Mouse (Mus musculus): ENCODE measurements around the gene Gpr142. TPM values are rescaled to one million over a fixed set of nuclear protein-coding genes. Genes with fewer than 3 reads are reported as not detected.

The Gpr142 gene
- polyA plus RNA-seq, 1 experiment = 0.07 TPM

DNA sequence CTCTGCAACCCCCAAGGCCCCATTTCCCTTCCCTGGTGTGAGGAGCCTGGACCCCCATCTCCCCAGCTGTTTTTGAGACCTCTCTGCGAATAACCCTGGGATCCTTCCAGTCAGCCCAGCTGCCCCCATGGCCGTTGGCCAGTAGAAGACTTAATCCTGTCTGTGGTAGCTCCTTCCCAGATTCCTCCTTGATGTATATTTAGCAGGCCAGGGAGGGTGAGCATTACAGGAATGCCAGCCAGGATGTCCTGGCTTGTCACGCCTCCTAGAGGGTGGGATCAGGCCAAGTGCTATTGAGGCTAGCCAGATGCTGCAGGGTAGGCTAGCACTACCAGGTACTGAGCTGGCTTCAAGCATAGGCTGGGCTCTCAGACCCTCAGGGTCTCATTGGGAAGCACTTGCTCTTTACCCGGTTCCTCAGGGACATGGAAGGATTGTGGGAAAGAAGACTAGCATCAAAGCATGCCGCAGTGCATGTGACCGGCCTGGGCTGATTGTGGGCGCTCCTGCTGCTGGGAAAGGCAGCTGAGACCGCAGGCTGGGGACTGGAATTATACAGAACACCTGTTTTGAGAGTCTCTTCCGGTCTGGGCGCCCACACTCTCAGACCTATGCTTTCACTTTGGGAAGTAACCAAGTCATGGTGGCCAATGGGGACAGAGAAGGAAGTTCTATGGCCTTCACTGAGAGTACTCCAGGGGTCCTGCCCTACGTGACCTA is 16.3 kb downstream of the Gpr142 start:
- no peak overlapping the region for H3K4me3 ChIP-seq
- H3K36me3 ChIP-seq (ENCODE audit: control insufficient read depth, insufficient read depth) = no peaks in the 10 kb centered on the region
- no peaks in the 10 kb centered on the region for H3K27me3 ChIP-seq (ENCODE audit: control insufficient read depth, insufficient read depth, insufficient read length)
- TF ChIP-seq TCF3 (IDR thresholded peaks at IDR 0.05; ENCODE audit: insufficient read length, low read depth) (peak; percentile 87), CEBPB (IDR thresholded peaks at IDR 0.05; ENCODE audit: insufficient read depth, poor library complexity, severe bottlenecking) (no peak), POLR2A (IDR thresholded peaks at IDR 0.05; ENCODE audit: insufficient read length, low read depth) (no peak), USF1 (IDR thresholded peaks at IDR 0.05; ENCODE audit: low read depth) (no peak), E2F4 (IDR thresholded peaks at IDR 0.05; ENCODE audit: insufficient read depth) (no peak), POLR2AphosphoS2 (IDR thresholded peaks at IDR 0.05; ENCODE audit: insufficient read length, low read depth) (no peak), MYOD1 (IDR thresholded peaks at IDR 0.05; ENCODE audit: control insufficient read depth in 1 of 3, insufficient read length in 2 of 3, low read depth in 2 of 3) (peak; percentile 56 to 91 (median 85)), REST (IDR thresholded peaks at IDR 0.05; ENCODE audit: insufficient read depth, insufficient read length) (no peak), TCF12 (IDR thresholded peaks at IDR 0.05; ENCODE audit: insufficient read depth, poor library complexity, severe bottlenecking) (peak; percentile 93), MYOG (IDR thresholded peaks at IDR 0.05; ENCODE audit: control insufficient read depth in 1 of 3, insufficient read depth in 1 of 3, insufficient read length in 2 of 3, low read depth in 2 of 3) (peak; percentile 92 to 95 (median 94)), MAX (IDR thresholded peaks at IDR 0.05; ENCODE audit: low read depth) (no peak), SRF (IDR thresholded peaks at IDR 0.05; ENCODE audit: control insufficient read depth, insufficient read length, low read depth) (no peak)
- H3K79me2 ChIP-seq (ENCODE audit: control insufficient read depth, insufficient read depth) = no peaks in the 10 kb centered on the region
- H3ac ChIP-seq (ENCODE audit: control insufficient read depth, insufficient read length) = no peak overlapping the region
- H3K4me2 ChIP-seq (ENCODE audit: low read depth) = peak overlapping the region; percentile 49

DNA sequence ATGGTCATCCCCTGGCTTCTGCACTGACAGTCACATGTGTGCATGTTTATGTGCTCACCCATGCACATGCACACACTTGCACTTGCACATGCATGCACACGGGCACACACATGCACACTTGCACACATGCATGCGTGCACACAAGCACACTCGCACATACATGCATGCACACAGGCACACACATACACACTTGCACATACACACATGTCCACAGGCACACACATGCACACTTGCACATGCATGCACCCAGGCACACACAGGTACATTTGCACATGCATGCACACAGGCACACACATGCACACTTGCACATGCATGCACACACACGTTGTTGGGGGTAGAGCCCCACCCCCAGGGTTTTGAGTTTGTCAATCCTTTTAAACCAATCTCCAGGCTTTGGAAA is 18.2 kb downstream of the Gpr142 start:
- Histone ChIP-seq H3K27me3 (ENCODE audit: control insufficient read depth, insufficient read depth, insufficient read length) (no peaks in the 10 kb centered on the region), H3K79me2 (ENCODE audit: control insufficient read depth, insufficient read depth) (no peaks in the 10 kb centered on the region), H3ac (ENCODE audit: control insufficient read depth, insufficient read length) (no peak overlapping the region), H3K4me2 (ENCODE audit: low read depth) (peak overlapping the region; percentile 65), H3K4me3 (peak overlapping the region; percentile 21), H3K36me3 (ENCODE audit: control insufficient read depth, insufficient read depth) (no peaks in the 10 kb centered on the region)
- TF ChIP-seq POLR2A (IDR thresholded peaks at IDR 0.05; ENCODE audit: insufficient read length, low read depth) (peak; percentile 66), E2F4 (IDR thresholded peaks at IDR 0.05; ENCODE audit: insufficient read depth) (no peak), REST (IDR thresholded peaks at IDR 0.05; ENCODE audit: insufficient read depth, insufficient read length) (no peak), CEBPB (IDR thresholded peaks at IDR 0.05; ENCODE audit: insufficient read depth, poor library complexity, severe bottlenecking) (no peak), MYOD1 (IDR thresholded peaks at IDR 0.05; ENCODE audit: control insufficient read depth in 1 of 3, insufficient read length in 2 of 3, low read depth in 2 of 3) (peak in 1 of 3 experiments; percentile 12), TCF12 (IDR thresholded peaks at IDR 0.05; ENCODE audit: insufficient read depth, poor library complexity, severe bottlenecking) (no peak), USF1 (IDR thresholded peaks at IDR 0.05; ENCODE audit: low read depth) (no peak), MYOG (IDR thresholded peaks at IDR 0.05; ENCODE audit: control insufficient read depth in 1 of 3, insufficient read depth in 1 of 3, insufficient read length in 2 of 3, low read depth in 2 of 3) (peak in 1 of 3 experiments; percentile 48), SRF (IDR thresholded peaks at IDR 0.05; ENCODE audit: control insufficient read depth, insufficient read length, low read depth) (no peak), MAX (IDR thresholded peaks at IDR 0.05; ENCODE audit: low read depth) (no peak), POLR2AphosphoS2 (IDR thresholded peaks at IDR 0.05; ENCODE audit: insufficient read length, low read depth) (peak; percentile 75), TCF3 (IDR thresholded peaks at IDR 0.05; ENCODE audit: insufficient read length, low read depth) (no peak)

GRCm38 (mm10) chr11:114818185-114818584 is 19.5 kb downstream of the Gpr142 start:
- H3ac ChIP-seq (ENCODE audit: control insufficient read depth, insufficient read length) = no peak overlapping the region
- peak overlapping the region; percentile 65 for H3K4me2 ChIP-seq (ENCODE audit: low read depth)
- TF ChIP-seq MYOG (IDR thresholded peaks at IDR 0.05; ENCODE audit: control insufficient read depth in 1 of 3, insufficient read depth in 1 of 3, insufficient read length in 2 of 3, low read depth in 2 of 3) = peak in 1 of 3 experiments; percentile 74
- no peak for TF ChIP-seq SRF (IDR thresholded peaks at IDR 0.05; ENCODE audit: control insufficient read depth, insufficient read length, low read depth)
- TF ChIP-seq REST (IDR thresholded peaks at IDR 0.05; ENCODE audit: insufficient read depth, insufficient read length) = no peak
- TF ChIP-seq E2F4 (IDR thresholded peaks at IDR 0.05; ENCODE audit: insufficient read depth) = no peak
- no peak for TF ChIP-seq TCF12 (IDR thresholded peaks at IDR 0.05; ENCODE audit: insufficient read depth, poor library complexity, severe bottlenecking)
- no peak for TF ChIP-seq TCF3 (IDR thresholded peaks at IDR 0.05; ENCODE audit: insufficient read length, low read depth)
- TF ChIP-seq POLR2AphosphoS2 (IDR thresholded peaks at IDR 0.05; ENCODE audit: insufficient read length, low read depth) = no peak
- TF ChIP-seq POLR2A (IDR thresholded peaks at IDR 0.05; ENCODE audit: insufficient read length, low read depth) = peak; percentile 22
- TF ChIP-seq CEBPB (IDR thresholded peaks at IDR 0.05; ENCODE audit: insufficient read depth, poor library complexity, severe bottlenecking) = no peak
- no peak for TF ChIP-seq MAX (IDR thresholded peaks at IDR 0.05; ENCODE audit: low read depth)
- peak in 1 of 3 experiments; percentile 58 for TF ChIP-seq MYOD1 (IDR thresholded peaks at IDR 0.05; ENCODE audit: control insufficient read depth in 1 of 3, insufficient read length in 2 of 3, low read depth in 2 of 3)
- H3K27me3 ChIP-seq (ENCODE audit: control insufficient read depth, insufficient read depth, insufficient read length) = no peaks in the 10 kb centered on the region
- H3K79me2 ChIP-seq (ENCODE audit: control insufficient read depth, insufficient read depth) = no peaks in the 10 kb centered on the region
- H3K4me3 ChIP-seq = peak overlapping the region; percentile 21
- H3K36me3 ChIP-seq (ENCODE audit: control insufficient read depth, insufficient read depth) = no peaks in the 10 kb centered on the region

DNA sequence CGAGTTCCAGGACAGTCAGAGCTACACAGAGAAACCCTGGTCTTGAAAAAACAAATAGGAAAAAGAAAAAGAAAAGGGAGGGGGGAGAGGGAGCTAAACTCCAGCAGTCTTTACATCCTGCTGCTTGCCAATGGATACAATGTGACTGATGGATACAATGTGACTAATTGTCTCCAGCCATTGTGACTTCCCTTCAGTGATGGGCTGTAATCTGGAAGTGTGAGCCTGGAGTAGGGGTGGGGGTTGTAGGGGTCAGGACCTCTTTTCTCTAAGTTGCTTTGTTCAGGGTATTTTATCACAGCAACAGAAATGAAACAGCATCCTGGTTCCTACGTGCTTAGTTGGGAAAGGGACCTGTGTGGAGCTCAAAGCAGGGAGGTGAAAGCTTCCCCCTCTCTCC is 20.4 kb downstream of the Gpr142 start:
- no peaks in the 10 kb centered on the region for H3K79me2 ChIP-seq (ENCODE audit: control insufficient read depth, insufficient read depth)
- TF ChIP-seq MYOD1 (IDR thresholded peaks at IDR 0.05; ENCODE audit: control insufficient read depth in 1 of 3, insufficient read length in 2 of 3, low read depth in 2 of 3) (no peak), SRF (IDR thresholded peaks at IDR 0.05; ENCODE audit: control insufficient read depth, insufficient read length, low read depth) (no peak)
- peak overlapping the region; percentile 65 for H3K4me2 ChIP-seq (ENCODE audit: low read depth)
- H3ac ChIP-seq (ENCODE audit: control insufficient read depth, insufficient read length) = no peak overlapping the region
- no peaks in the 10 kb centered on the region for H3K36me3 ChIP-seq (ENCODE audit: control insufficient read depth, insufficient read depth)
- H3K4me3 ChIP-seq = peak overlapping the region; percentile 21
- no peaks in the 10 kb centered on the region for H3K27me3 ChIP-seq (ENCODE audit: control insufficient read depth, insufficient read depth, insufficient read length)

Data from myocyte (in vitro differentiated cells).